Mouse (Mus musculus): ENCODE measurements around the gene Zfp408.
"Not testable (repeated sequence)": the region's sequence is repeated elsewhere in the genome, so short reads cannot be mapped to it uniquely, and the experiment has no call there.

Gene Zfp408

GRCm38 (mm10) chr2:91609370-91609769, 40.2 kb downstream of the Zfp408 start:
- not testable (repeated sequence) for DNase-seq (ENCODE audit: low spot score in 2 of 2)

- DNase-seq (ENCODE audit: low spot score in 2 of 2) = peak in 1 of 2 experiments; percentile 19
Measured at GRCm38 (mm10) chr2:91602389-91602788, 47.2 kb downstream of the Zfp408 start.

- DNase-seq (ENCODE audit: low spot score in 2 of 2) = no peak
Measured at GRCm38 (mm10) chr2:91600475-91600874, 49.1 kb downstream of the Zfp408 start.
